Mouse (Mus musculus) MEL (cell line): ENCODE measurements around the gene Trim50. TPM values are rescaled to one million over a fixed set of nuclear protein-coding genes. Genes with fewer than 3 reads are reported as not detected.
A peak's percentile ranks its signal among the peaks of the same experiment; 100 is the strongest.

Experiments
- DNase-seq: peaks from one replicate; pipeline ENCODE4 v3.0.0; 2011; ENCODE audit warnings: low read depth, low spot score
- H3K27ac ChIP-seq: 2 replicates; pipeline ENCODE4 v1.5.1; 2012; ENCODE audit warnings: low read depth, mild to moderate bottlenecking, control low read depth, low read length, moderate library complexity; ENCODE audit not compliant: control insufficient read depth
- H3K27me3 ChIP-seq, 2 experiments: fragments of 150-350 bp in 1 of 2; sonication (generic) in 1 of 2; 2 replicates each; pipeline ENCODE4 v1.6.1; 2012; ENCODE audit warnings: low read length in 2 of 2, mild to moderate bottlenecking in 2 of 2, improper control_type of control experiment in 1 of 2, moderate library complexity in 1 of 2; ENCODE audit not compliant: insufficient read depth in 2 of 2, control insufficient read depth in 1 of 2
- H3K36me3 ChIP-seq, 2 experiments: 2 replicates each; pipeline ENCODE4 v1.6.1; 2012 to 2014; ENCODE audit warnings: low read length in 2 of 2, improper control_type of control experiment in 1 of 2, inconsistent platforms in 1 of 2, mild to moderate bottlenecking in 1 of 2; ENCODE audit not compliant: insufficient read depth in 2 of 2, control insufficient read depth in 1 of 2
- H3K4me1 ChIP-seq, 2 experiments: fragments of 150-350 bp in 1 of 2; sonication (generic) in 1 of 2; 2 replicates each; pipeline ENCODE4 v1.6.1; 2012; ENCODE audit warnings: low read length in 2 of 2, improper control_type of control experiment in 1 of 2, mild to moderate bottlenecking in 1 of 2; ENCODE audit not compliant: insufficient read depth in 2 of 2, control insufficient read depth in 1 of 2
- H3K4me3 ChIP-seq, 2 experiments: fragments of 150-350 bp in 1 of 2; sonication (generic) in 1 of 2; 2 replicates each; pipeline ENCODE4 v1.5.1; 2012; ENCODE audit warnings: low read depth in 2 of 2, low read length in 2 of 2, mild to moderate bottlenecking in 2 of 2, moderate library complexity in 2 of 2, control low read depth in 1 of 2, improper control_type of control experiment in 1 of 2; ENCODE audit not compliant: control insufficient read depth in 1 of 2, insufficient read depth in 1 of 2
- H3K79me2 ChIP-seq: 2 replicates; pipeline ENCODE4 v1.6.1; 2012; ENCODE audit warnings: mild to moderate bottlenecking, low read length, moderate library complexity; ENCODE audit not compliant: control insufficient read depth, poor library complexity, insufficient read depth
- H3K9ac ChIP-seq: 2 replicates; pipeline ENCODE4 v1.6.1; 2012; ENCODE audit warnings: low read depth, mild to moderate bottlenecking, control low read depth, low read length, moderate library complexity; ENCODE audit not compliant: control insufficient read depth, poor library complexity, severe bottlenecking
- H3K9me3 ChIP-seq: fragments of 150-350 bp; sonication (generic); replicated peaks from 2 replicates; pipeline ENCODE4 v1.6.1; 2012; ENCODE audit warnings: mild to moderate bottlenecking, low read length, improper control_type of control experiment, moderate library complexity; ENCODE audit not compliant: insufficient read depth
- BHLHE40 ChIP-seq: IDR thresholded peaks from 2 replicates; pipeline ENCODE4 v1.6.1; 2012; ENCODE audit warnings: low read depth, mild to moderate bottlenecking, inconsistent platforms, low read length, improper control_type of control experiment, borderline replicate concordance
- CHD1 ChIP-seq: IDR thresholded peaks from 2 replicates; pipeline ENCODE4 v1.6.1; 2012; ENCODE audit warnings: low read depth, mild to moderate bottlenecking, inconsistent platforms, low read length, improper control_type of control experiment
- CHD2 ChIP-seq: IDR thresholded peaks from 2 replicates; pipeline ENCODE4 v1.6.1; 2011; ENCODE audit warnings: low read length, improper control_type of control experiment
- CTCF ChIP-seq, 3 experiments: IDR thresholded peaks in 2 of 3; conservative IDR thresholded peaks in 1 of 3; 2 replicates each; pipeline ENCODE4 v1.5.1; 2011 to 2012; ENCODE audit warnings: low read length in 3 of 3, low read depth in 2 of 3, mild to moderate bottlenecking in 2 of 3, improper control_type of control experiment in 1 of 3, inconsistent platforms in 1 of 3, mixed read lengths in 1 of 3, moderate library complexity in 1 of 3; ENCODE audit not compliant: control insufficient read depth in 1 of 3, insufficient read depth in 1 of 3, poor library complexity in 1 of 3, severe bottlenecking in 1 of 3
- E2F4 ChIP-seq: IDR thresholded peaks from 2 replicates; pipeline ENCODE4 v1.6.1; 2011; ENCODE audit warnings: low read depth, low read length, improper control_type of control experiment, borderline replicate concordance
- EP300 ChIP-seq, 2 experiments: IDR thresholded peaks; 2 replicates each; pipeline ENCODE4 v1.6.1; 2011; ENCODE audit warnings: improper control_type of control experiment in 2 of 2, low read length in 2 of 2, low read depth in 1 of 2, mild to moderate bottlenecking in 1 of 2
- ETS1 ChIP-seq: IDR thresholded peaks from 2 replicates; pipeline ENCODE4 v1.6.1; 2012; ENCODE audit warnings: low read depth, mild to moderate bottlenecking, inconsistent platforms, low read length, improper control_type of control experiment, moderate library complexity
- GABPA ChIP-seq: IDR thresholded peaks from 2 replicates; pipeline ENCODE4 v1.6.1; 2012; ENCODE audit warnings: low read depth, mild to moderate bottlenecking, inconsistent platforms, low read length, improper control_type of control experiment, moderate library complexity
- HCFC1 ChIP-seq: IDR thresholded peaks from 2 replicates; pipeline ENCODE4 v1.6.1; 2012; ENCODE audit warnings: low read depth, mild to moderate bottlenecking, inconsistent platforms, low read length, improper control_type of control experiment, moderate library complexity
- JUND ChIP-seq: IDR thresholded peaks from 2 replicates; pipeline ENCODE4 v1.6.1; 2011; ENCODE audit warnings: low read depth, mild to moderate bottlenecking, improper control_type of control experiment, low read length
- KAT2A ChIP-seq: conservative IDR thresholded peaks from 2 replicates; pipeline ENCODE4 v1.6.1; 2012; ENCODE audit warnings: low read depth, low read length, improper control_type of control experiment, inconsistent platforms
- MAFK ChIP-seq: IDR thresholded peaks from 2 replicates; pipeline ENCODE4 v1.6.1; 2011; ENCODE audit warnings: low read depth, mild to moderate bottlenecking, low read length, improper control_type of control experiment, borderline replicate concordance
- MAX ChIP-seq: IDR thresholded peaks from 2 replicates; pipeline ENCODE4 v1.6.1; 2011; ENCODE audit warnings: low read length, improper control_type of control experiment
- MAZ ChIP-seq: IDR thresholded peaks from 2 replicates; pipeline ENCODE4 v1.6.1; 2012; ENCODE audit warnings: low read depth, mild to moderate bottlenecking, inconsistent platforms, low read length, improper control_type of control experiment
- MEF2A ChIP-seq: IDR thresholded peaks from 2 replicates; pipeline ENCODE4 v1.6.1; 2014; ENCODE audit warnings: low read depth, mild to moderate bottlenecking, inconsistent platforms, low read length, improper control_type of control experiment; ENCODE audit not compliant: poor library complexity, insufficient replicate concordance, severe bottlenecking; ENCODE audit errors: extremely low read depth
- MYC ChIP-seq: IDR thresholded peaks from 2 replicates; pipeline ENCODE4 v1.6.1; 2011; ENCODE audit warnings: low read depth, mild to moderate bottlenecking, low read length, improper control_type of control experiment, moderate library complexity
- NELFE ChIP-seq: IDR thresholded peaks from 2 replicates; pipeline ENCODE4 v1.6.1; 2011; ENCODE audit warnings: low read depth, low read length, improper control_type of control experiment
- NRF1 ChIP-seq: IDR thresholded peaks from 2 replicates; pipeline ENCODE4 v1.6.1; 2014; ENCODE audit warnings: low read depth, mild to moderate bottlenecking, inconsistent platforms, low read length, improper control_type of control experiment, moderate library complexity; ENCODE audit not compliant: poor library complexity, insufficient read depth, severe bottlenecking
- POLR2A ChIP-seq, 2 experiments: IDR thresholded peaks; 2 replicates each; pipeline ENCODE4 v1.6.1; 2011 to 2012; ENCODE audit warnings: low read length in 2 of 2, mild to moderate bottlenecking in 2 of 2, control low read depth in 1 of 2, improper control_type of control experiment in 1 of 2, low read depth in 1 of 2, moderate library complexity in 1 of 2; ENCODE audit not compliant: control insufficient read depth in 1 of 2, insufficient read depth in 1 of 2, poor library complexity in 1 of 2
- POLR2AphosphoS2 ChIP-seq: IDR thresholded peaks from 2 replicates; pipeline ENCODE4 v1.6.1; 2011; ENCODE audit warnings: low read length, improper control_type of control experiment
- POLR2AphosphoS5 ChIP-seq: IDR thresholded peaks from 2 replicates; pipeline ENCODE4 v1.6.1; 2012; ENCODE audit warnings: low read depth, borderline replicate concordance, mild to moderate bottlenecking, inconsistent platforms, low read length, moderate library complexity, mixed read lengths
- RAD21 ChIP-seq: IDR thresholded peaks from 2 replicates; pipeline ENCODE4 v1.6.1; 2011; ENCODE audit warnings: mild to moderate bottlenecking, low read depth, low read length, improper control_type of control experiment
- RCOR1 ChIP-seq: IDR thresholded peaks from 2 replicates; pipeline ENCODE4 v1.6.1; 2012; ENCODE audit warnings: low read depth, mild to moderate bottlenecking, inconsistent platforms, low read length, improper control_type of control experiment
- SIN3A ChIP-seq: IDR thresholded peaks from 2 replicates; pipeline ENCODE4 v1.6.1; 2012; ENCODE audit warnings: low read length, improper control_type of control experiment, inconsistent platforms
- TAL1 ChIP-seq: IDR thresholded peaks from 2 replicates; pipeline ENCODE4 v1.6.1; 2012; ENCODE audit warnings: mild to moderate bottlenecking, inconsistent platforms, low read length, moderate library complexity, mixed read lengths
- UBTF ChIP-seq: IDR thresholded peaks from 2 replicates; pipeline ENCODE4 v1.6.1; 2012; ENCODE audit warnings: low read depth, mild to moderate bottlenecking, inconsistent platforms, low read length, improper control_type of control experiment, moderate library complexity, borderline replicate concordance; ENCODE audit not compliant: insufficient read depth
- ZC3H11A ChIP-seq: IDR thresholded peaks from 2 replicates; pipeline ENCODE4 v1.6.1; 2012; ENCODE audit warnings: low read depth, mild to moderate bottlenecking, inconsistent platforms, low read length, improper control_type of control experiment
- ZNF384 ChIP-seq: IDR thresholded peaks from 2 replicates; pipeline ENCODE4 v1.6.1; 2012; ENCODE audit warnings: low read depth, mild to moderate bottlenecking, inconsistent platforms, low read length, improper control_type of control experiment
- polyA plus RNA-seq, 2 experiments: library from polyadenylated mRNA; stranded (reverse) in 1 of 2; unstranded in 1 of 2; fragments of >175 nt in 1 of 2; fragments of >200 nt in 1 of 2; gene quantifications; 2 replicates each; pipeline versions ENCODE4 v1.2.1 to v1.2.4; 2012; ENCODE audit warnings: low replicate concordance in 2 of 2, low read depth in 1 of 2; ENCODE audit not compliant: insufficient read length in 2 of 2, insufficient read depth in 1 of 2, missing spikeins in 1 of 2
- total RNA-seq: library from RNA; depleted of rRNA; stranded (reverse); fragments of 300-350 nt; gene quantifications from 2 replicates; pipeline ENCODE4 v1.2.3, GENCODE M21; 2012

Gene Trim50
- total and polyA plus RNA-seq, 3 experiments, result not detected

DNA sequence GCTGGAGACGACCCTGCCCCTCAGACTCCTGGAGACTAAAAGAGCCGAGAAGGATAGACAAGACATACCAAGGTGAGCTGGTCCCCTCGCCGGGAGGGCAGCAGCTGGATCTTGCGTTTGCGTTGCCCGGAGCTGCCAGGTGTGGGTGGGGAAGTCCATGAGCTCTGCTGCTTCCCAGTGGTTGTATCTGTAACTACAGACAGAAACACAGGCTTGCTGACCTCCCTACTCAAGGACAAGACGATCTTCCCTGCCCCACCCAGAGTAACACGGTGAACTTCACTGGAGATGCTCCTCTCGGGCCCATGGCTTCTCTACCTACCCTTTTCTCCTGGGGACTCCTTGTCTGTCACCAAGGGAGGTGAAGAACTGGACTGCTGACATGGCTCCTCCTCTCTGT, 30.7 kb downstream of the Trim50 start:
- no peak for DNase-seq
- no peaks in the 10 kb centered on the region for H3K27me3 ChIP-seq
- no peak overlapping the region for H3K4me3 ChIP-seq
- no peak; a peak in 1 of 4 replicates for TF ChIP-seq POLR2A (IDR thresholded peaks at IDR 0.05; ENCODE audit: control insufficient read depth in 1 of 2, insufficient read depth in 1 of 2, low read depth in 1 of 2, low read length in 2 of 2, poor library complexity in 1 of 2)
- no peak for TF ChIP-seq CHD2
- TF ChIP-seq UBTF, result no peak
- no peak for TF ChIP-seq NELFE
- TF ChIP-seq NRF1, result no peak
- TF ChIP-seq POLR2AphosphoS2, result no peak
- TF ChIP-seq ETS1, result no peak
- TF ChIP-seq HCFC1, result no peak
- TF ChIP-seq E2F4, result no peak
- TF ChIP-seq ZNF384, result no peak
- TF ChIP-seq CTCF (IDR thresholded peaks at IDR 0.05 in 2 of 3, conservative IDR thresholded peaks at IDR 0.05 in 1 of 3; ENCODE audit: control insufficient read depth in 1 of 3, insufficient read depth in 1 of 3, low read depth in 2 of 3, low read length in 3 of 3, poor library complexity in 1 of 3, severe bottlenecking in 1 of 3), result no peak
- TF ChIP-seq MYC, result no peak
- no peak for TF ChIP-seq TAL1
- no peak for TF ChIP-seq JUND
- no peak for TF ChIP-seq POLR2AphosphoS5
- TF ChIP-seq MAZ, result no peak
- no peak for TF ChIP-seq MAFK
- no peak for TF ChIP-seq RCOR1
- no peak for TF ChIP-seq GABPA
- H3K36me3 ChIP-seq, result peaks cover 0 to 25% of the 10 kb centered on the region in 2 experiments; a peak in 2 of 4 replicates
- no peaks in the 10 kb centered on the region for H3K4me1 ChIP-seq
- no peak overlapping the region for H3K27ac ChIP-seq
- H3K79me2 ChIP-seq, result no peaks in the 10 kb centered on the region
- no peaks in the 10 kb centered on the region for H3K9me3 ChIP-seq
- no peak overlapping the region for H3K9ac ChIP-seq

DNA sequence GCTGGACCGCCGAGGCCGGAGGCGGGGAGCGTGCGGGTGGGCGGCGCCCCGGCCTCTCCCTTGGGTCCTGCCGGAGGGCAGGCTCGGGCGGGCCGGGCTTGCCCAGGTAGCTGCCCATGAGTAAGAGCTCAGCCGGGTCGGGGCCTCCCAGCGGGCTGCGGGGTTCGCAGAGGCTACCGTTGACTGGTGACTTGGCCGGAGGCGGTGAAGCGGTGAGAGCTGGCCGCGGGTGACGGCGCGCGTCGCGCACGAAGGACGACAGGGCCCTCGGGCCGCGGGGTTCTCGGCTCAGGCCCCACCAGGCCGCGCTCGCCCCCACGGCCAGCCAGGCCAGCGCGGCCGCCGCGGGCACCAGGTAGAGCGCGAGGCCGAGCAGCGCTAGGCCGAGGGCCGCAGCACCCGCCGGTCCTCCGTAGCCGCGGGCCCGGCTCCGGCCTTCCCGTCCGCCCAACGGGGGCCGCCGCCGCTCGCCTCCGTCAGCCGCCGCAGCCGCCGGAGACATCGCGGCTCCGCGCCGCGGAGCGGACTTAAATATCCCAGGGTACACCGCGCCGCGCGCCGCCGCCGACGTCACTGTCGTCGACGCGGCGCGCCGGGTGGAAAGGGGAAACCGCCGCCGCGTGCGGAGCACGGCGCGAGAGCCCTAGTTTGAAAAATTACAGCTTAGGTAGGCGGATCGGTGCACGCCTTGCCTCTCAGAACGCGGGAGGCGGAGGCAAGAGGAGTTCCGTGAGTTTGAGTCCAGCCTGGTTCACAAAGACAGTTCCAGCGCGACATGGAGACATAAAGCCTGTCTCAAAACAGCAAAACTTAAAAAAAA, 41.1 kb downstream of the Trim50 start, which contains the start of gene Pom121:
Gene Pom121, minus strand, starts transcription at position 543 of the 820 bp plus-strand sequence.
- no peaks in the 10 kb centered on the region for H3K9me3 ChIP-seq
- H3K4me1 ChIP-seq, result peaks cover 6 to 18% of the 10 kb centered on the region in 2 experiments; a peak in 3 of 4 replicates
- H3K9ac ChIP-seq, result peak within 1 kb of the TSS; percentile 92
- H3K36me3 ChIP-seq, result peaks cover 13% of the 10 kb centered on the region in 2 experiments
- peaks cover 31% of the 10 kb centered on the region for H3K79me2 ChIP-seq
- peak within 1 kb of the TSS; percentile 92 for H3K27ac ChIP-seq
- H3K27me3 ChIP-seq, result no peaks in the 10 kb centered on the region
- peak; percentile 92 for DNase-seq
- peak within 1 kb of the TSS; percentile 94 to 99 for H3K4me3 ChIP-seq
- TF ChIP-seq EP300 (IDR thresholded peaks at IDR 0.05; ENCODE audit: low read depth in 1 of 2, low read length in 2 of 2) (peak in 1 of 2 experiments; percentile 33; a peak in 1 of 4 replicates), MAX (peak; percentile 98), POLR2A (IDR thresholded peaks at IDR 0.05; ENCODE audit: control insufficient read depth in 1 of 2, insufficient read depth in 1 of 2, low read depth in 1 of 2, low read length in 2 of 2, poor library complexity in 1 of 2) (peak; percentile 92 to 93), BHLHE40 (0 out of 2 replicates have a peak, but pooled peaks have one; percentile 58), CHD1 (no peak), MAZ (0 out of 2 replicates have a peak, but pooled peaks have one; percentile 38), ZNF384 (0 out of 2 replicates have a peak, but pooled peaks have one; percentile 6), CTCF (IDR thresholded peaks at IDR 0.05 in 2 of 3, conservative IDR thresholded peaks at IDR 0.05 in 1 of 3; ENCODE audit: control insufficient read depth in 1 of 3, insufficient read depth in 1 of 3, low read depth in 2 of 3, low read length in 3 of 3, poor library complexity in 1 of 3, severe bottlenecking in 1 of 3) (no peak), RAD21 (no peak), KAT2A (no peak; the same call in 1 of the 2 replicates), UBTF (no peak), CHD2 (no peak), MEF2A (no peak), ETS1 (peak; percentile 49; the same call in 1 of the 2 replicates), SIN3A (peak; percentile 96), ZC3H11A (no peak)
